Mouse (Mus musculus): ENCODE measurements at regions not wholly inside any gene's neighbourhood (a gene's known extent, or its start where the extent isn't known, plus 50 kb on each side); places are given as distances from the start of the nearest gene placed in this dataset.

GRCm38 (mm10) chr2:8818127-8818526, 1062.9 kb upstream of the 4930412O13Rik start:
- H3K27ac ChIP-seq (ENCODE audit: low read depth, low read length), result no peak overlapping the region
- no peaks in the 10 kb centered on the region for H3K36me3 ChIP-seq (ENCODE audit: control insufficient read depth, insufficient read depth, low read length)
- no peaks in the 10 kb centered on the region for H3K9me3 ChIP-seq (ENCODE audit: control insufficient read depth, low read length)
- no peaks in the 10 kb centered on the region for H3K27me3 ChIP-seq (replicated peaks; ENCODE audit: control insufficient read depth, insufficient read depth, low read length)
- no peak for DNase-seq (ENCODE audit: low spot score)
- ATAC-seq (replicated peaks; ENCODE audit: low FRiP score), result no peak
- H3K9ac ChIP-seq (ENCODE audit: low read depth, low read length), result no peak overlapping the region
- no peak overlapping the region for H3K4me3 ChIP-seq (ENCODE audit: low read depth, low read length)
- WGBS, result 67% methylated on average over 5 of the region's 5 CpGs
- no peaks in the 10 kb centered on the region for H3K4me1 ChIP-seq (replicated peaks; ENCODE audit: control insufficient read depth, insufficient read depth, low read length)
- H3K4me2 ChIP-seq, result no peak overlapping the region

GRCm38 (mm10) chr2:8825406-8825805, 1055.6 kb upstream of the 4930412O13Rik start:
- H3K4me1 ChIP-seq (replicated peaks; ENCODE audit: control insufficient read depth, insufficient read depth, low read length), result no peaks in the 10 kb centered on the region
- no peak for ATAC-seq (replicated peaks; ENCODE audit: low FRiP score)
- H3K4me2 ChIP-seq, result no peak overlapping the region
- H3K36me3 ChIP-seq (ENCODE audit: control insufficient read depth, insufficient read depth, low read length), result no peaks in the 10 kb centered on the region
- no peaks in the 10 kb centered on the region for H3K27me3 ChIP-seq (replicated peaks; ENCODE audit: control insufficient read depth, insufficient read depth, low read length)
- H3K9me3 ChIP-seq (ENCODE audit: control insufficient read depth, low read length), result no peaks in the 10 kb centered on the region
- WGBS, result 79% methylated on average over 2 of the region's 2 CpGs
- H3K9ac ChIP-seq (ENCODE audit: low read depth, low read length), result no peak overlapping the region
- DNase-seq (ENCODE audit: low spot score), result no peak
- no peak overlapping the region for H3K4me3 ChIP-seq (ENCODE audit: low read depth, low read length)
- no peak overlapping the region for H3K27ac ChIP-seq (ENCODE audit: low read depth, low read length)

Data from liver, embryonic 11.5 days (tissue).